Mouse (Mus musculus) midbrain, embryonic 16.5 days (tissue): ENCODE measurements around the gene Ap3b1. TPM values are rescaled to one million over a fixed set of nuclear protein-coding genes. Genes with fewer than 3 reads are reported as not detected.

Experiments used
- ATAC-seq: fragments of 200-750 bp; cut with Nextera tagmentation; 2 replicates; pipeline ENCODE4 v1.8.0; 2017; ENCODE audit warnings: moderate TSS enrichment
- H3K27ac ChIP-seq: fragments of 300-500 bp; sonication (generic); 2 replicates; pipeline ENCODE4 v1.5.1; 2014; ENCODE audit warnings: mild to moderate bottlenecking, low read length, mixed read lengths
- H3K27me3 ChIP-seq: fragments of 300-500 bp; sonication (generic); 2 replicates; pipeline ENCODE4 v1.6.1; 2014; ENCODE audit warnings: low read depth, low read length, mixed read lengths; ENCODE audit not compliant: control insufficient read depth, insufficient read depth
- H3K36me3 ChIP-seq: fragments of 300-500 bp; sonication (generic); 2 replicates; pipeline ENCODE4 v1.6.1; 2014; ENCODE audit warnings: mild to moderate bottlenecking, low read length, moderate library complexity, mixed read lengths; ENCODE audit not compliant: control insufficient read depth, insufficient read depth
- H3K4me1 ChIP-seq: fragments of 300-500 bp; sonication (generic); 2 replicates; pipeline ENCODE4 v1.6.1; 2014; ENCODE audit warnings: mild to moderate bottlenecking, low read length, mixed read lengths; ENCODE audit not compliant: control insufficient read depth, insufficient read depth
- H3K4me2 ChIP-seq: fragments of 300-500 bp; sonication (generic); 2 replicates; pipeline ENCODE4 v1.6.1; 2014; ENCODE audit warnings: mild to moderate bottlenecking, low read length, mixed read lengths
- H3K4me3 ChIP-seq: fragments of 300-500 bp; sonication (generic); 2 replicates; pipeline ENCODE4 v1.5.1; 2014; ENCODE audit warnings: low read depth, mild to moderate bottlenecking, low read length, moderate library complexity, mixed read lengths
- H3K9ac ChIP-seq: fragments of 300-500 bp; sonication (generic); 2 replicates; pipeline ENCODE4 v1.6.1; 2014; ENCODE audit warnings: low read depth, low read length, mixed read lengths
- H3K9me3 ChIP-seq: fragments of 300-500 bp; sonication (generic); replicated peaks from 2 replicates; pipeline ENCODE4 v1.6.1; 2014; ENCODE audit warnings: mild to moderate bottlenecking, low read length, mixed read lengths; ENCODE audit not compliant: control insufficient read depth, poor library complexity, severe bottlenecking
- WGBS: fragments of 180-500 bp; shearing (Covaris S2); extraction: QIAGEN DNeasy Blood & Tissue Kit; methylation state at CpG from one replicate; pipeline ENCODE4 v1.1.7; 2014; 5-methylcytosine and 5-hydroxymethylcytosine counted together
- polyA plus RNA-seq: library from polyadenylated mRNA; unstranded; fragments of >200 nt; fragmentation: Nextera tagmentation; extraction: Ambion mirVana; gene quantifications from 2 replicates; pipeline ENCODE4 v1.2.1, GENCODE M21; 2015

The Ap3b1 gene
- polyA plus RNA-seq, 1 experiment from 2014 or later = 27.2 TPM

- Histone ChIP-seq H3K9ac (peak overlapping the region; percentile 51), H3K27me3 (peaks cover 66% of the 10 kb centered on the region), H3K27ac (no peak overlapping the region; the same call in 1 of the 2 replicates), H3K4me3 (peak overlapping the region; percentile 31), H3K36me3 (no peaks in the 10 kb centered on the region), H3K4me1 (peaks cover 12% of the 10 kb centered on the region), H3K4me2 (peak overlapping the region; percentile 56), H3K9me3 (no peaks in the 10 kb centered on the region)
- peak; percentile 78 for ATAC-seq
- under 1% methylated on average over 38 of the region's 38 CpGs for WGBS
Measured at GRCm38 (mm10) chr13:94595701-94596361, 237.1 kb downstream of the Ap3b1 start.

GRCm38 (mm10) chr13:94596386-94597033 lies 237.8 kb downstream of the Ap3b1 start:
- 0 out of 2 replicates have a peak, but pooled peaks have one; percentile 36 for ATAC-seq
- Histone ChIP-seq H3K4me2 (peak overlapping the region; percentile 56), H3K9me3 (no peaks in the 10 kb centered on the region), H3K27ac (no peak overlapping the region; the same call in 1 of the 2 replicates), H3K27me3 (peaks cover 69% of the 10 kb centered on the region), H3K36me3 (no peaks in the 10 kb centered on the region), H3K4me1 (peaks cover 12% of the 10 kb centered on the region), H3K9ac (0 out of 2 replicates have a peak overlapping the region, but pooled peaks have one; percentile 51), H3K4me3 (peak overlapping the region; percentile 31)
- WGBS = 10% methylated on average over 20 of the region's 20 CpGs

- H3K9ac ChIP-seq = no peak overlapping the region
- no peak overlapping the region for H3K4me2 ChIP-seq
- peaks cover 12% of the 10 kb centered on the region for H3K4me1 ChIP-seq
- no peaks in the 10 kb centered on the region for H3K36me3 ChIP-seq
- no peaks in the 10 kb centered on the region for H3K9me3 ChIP-seq
- peaks cover 69% of the 10 kb centered on the region for H3K27me3 ChIP-seq
- 51% methylated on average over 8 of the region's 8 CpGs for WGBS
- no peak for ATAC-seq
- H3K27ac ChIP-seq = no peak overlapping the region
- no peak overlapping the region for H3K4me3 ChIP-seq
Measured at GRCm38 (mm10) chr13:94599718-94600117, 241.0 kb downstream of the Ap3b1 start.

- peaks cover 5% of the 10 kb centered on the region; the same call in 1 of the 2 replicates for H3K4me1 ChIP-seq
- no peak overlapping the region for H3K27ac ChIP-seq
- H3K4me2 ChIP-seq = no peak overlapping the region
- H3K9me3 ChIP-seq = no peaks in the 10 kb centered on the region
- no peak for ATAC-seq
- H3K27me3 ChIP-seq = peaks cover 44% of the 10 kb centered on the region
- 81% methylated on average over 9 of the region's 9 CpGs for WGBS
- H3K4me3 ChIP-seq = no peak overlapping the region
- H3K36me3 ChIP-seq = no peaks in the 10 kb centered on the region
- H3K9ac ChIP-seq = no peak overlapping the region
Measured at GRCm38 (mm10) chr13:94607035-94607860, 248.5 kb downstream of the Ap3b1 start.

- no peak overlapping the region for H3K9ac ChIP-seq
- H3K4me2 ChIP-seq = no peak overlapping the region
- no peaks in the 10 kb centered on the region for H3K9me3 ChIP-seq
- H3K36me3 ChIP-seq = no peaks in the 10 kb centered on the region
- no peak for ATAC-seq
- 42% methylated on average over 7 of the region's 7 CpGs for WGBS
- H3K27me3 ChIP-seq = peaks cover 42% of the 10 kb centered on the region
- no peak overlapping the region for H3K27ac ChIP-seq
- no peak overlapping the region for H3K4me3 ChIP-seq
- peaks cover 5% of the 10 kb centered on the region; the same call in 1 of the 2 replicates for H3K4me1 ChIP-seq
Measured at GRCm38 (mm10) chr13:94607861-94608223, 249.1 kb downstream of the Ap3b1 start.

- WGBS = 7% methylated on average over 11 of the region's 11 CpGs
- H3K27ac ChIP-seq = no peak overlapping the region
- no peak overlapping the region for H3K9ac ChIP-seq
- no peaks in the 10 kb centered on the region for H3K9me3 ChIP-seq
- ATAC-seq = peak; percentile 66
- no peak overlapping the region for H3K4me3 ChIP-seq
- H3K27me3 ChIP-seq = peaks cover 36% of the 10 kb centered on the region
- H3K36me3 ChIP-seq = no peaks in the 10 kb centered on the region
- peaks cover 5% of the 10 kb centered on the region; the same call in 1 of the 2 replicates for H3K4me1 ChIP-seq
- no peak overlapping the region for H3K4me2 ChIP-seq
Measured at GRCm38 (mm10) chr13:94608420-94608831, 249.7 kb downstream of the Ap3b1 start.

- no peak for ATAC-seq
- H3K36me3 ChIP-seq = no peaks in the 10 kb centered on the region
- no peak overlapping the region for H3K9ac ChIP-seq
- H3K27me3 ChIP-seq = peaks cover 31% of the 10 kb centered on the region
- H3K4me1 ChIP-seq = peaks cover 5% of the 10 kb centered on the region; the same call in 1 of the 2 replicates
- H3K27ac ChIP-seq = no peak overlapping the region
- no peak overlapping the region for H3K4me2 ChIP-seq
- H3K4me3 ChIP-seq = no peak overlapping the region
- WGBS = 47% methylated on average over 10 of the region's 10 CpGs
- no peaks in the 10 kb centered on the region for H3K9me3 ChIP-seq
Measured at GRCm38 (mm10) chr13:94608947-94609346, 250.2 kb downstream of the Ap3b1 start.
